Mouse (Mus musculus) cerebellum, adult 9-11 months (tissue): Measurements from ENCODE around the gene Glt8d1.

Experiments used
- DNase-seq: peaks from one replicate; pipeline ENCODE4 v3.0.0; 2022

The Glt8d1 gene

DNA sequence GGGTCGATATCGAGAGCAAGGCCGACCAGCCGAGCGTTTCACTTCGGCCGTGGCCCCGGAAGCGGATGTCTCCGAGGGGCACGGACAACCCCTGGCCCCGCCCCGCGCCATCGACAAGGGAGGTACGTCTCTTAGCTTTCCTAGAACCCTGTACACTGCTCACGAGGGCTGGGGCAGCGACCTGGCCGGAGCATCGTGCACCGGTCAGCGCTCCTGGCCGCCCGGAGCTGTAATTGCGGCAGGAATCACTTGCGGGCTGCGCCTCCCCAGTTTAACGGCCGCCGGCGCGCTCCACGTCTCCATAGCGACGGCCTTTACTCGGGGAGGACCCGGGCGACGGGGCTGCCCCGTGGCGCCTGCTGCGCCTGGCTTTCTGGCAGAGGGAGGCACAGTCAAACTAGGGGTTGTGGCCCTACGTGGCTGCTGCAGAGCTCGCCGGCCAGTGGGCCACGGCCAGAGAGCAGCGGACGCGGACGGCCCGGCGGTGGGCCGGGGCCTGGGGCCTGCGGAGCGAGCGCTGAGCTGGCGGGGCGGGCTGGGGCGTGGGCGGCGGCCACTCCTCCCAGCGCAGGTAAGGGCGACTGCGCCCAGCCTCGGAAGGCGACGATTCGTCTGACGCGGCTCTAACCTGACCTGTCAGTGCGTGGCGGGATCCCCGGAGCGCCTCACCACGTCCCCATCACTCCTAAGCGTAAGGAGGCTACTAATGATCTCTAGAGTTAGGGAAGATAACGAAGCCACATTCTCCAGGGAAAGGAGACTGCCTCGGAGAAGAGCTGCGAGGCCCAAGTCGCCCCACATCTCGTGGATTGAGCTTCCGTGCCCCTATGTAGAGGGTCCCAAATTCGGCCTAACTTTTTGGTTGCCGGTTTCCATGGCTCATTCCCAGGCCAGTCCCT is at the start of gene Glt8d1, which contains the start of gene Spcs1:
Glt8d1 (plus strand) TSS at position 94 of the 899 bp plus-strand sequence.
Spcs1 (minus strand) TSS at position 366 of the 899 bp plus-strand sequence.
- DNase-seq: peak; percentile 85

DNA sequence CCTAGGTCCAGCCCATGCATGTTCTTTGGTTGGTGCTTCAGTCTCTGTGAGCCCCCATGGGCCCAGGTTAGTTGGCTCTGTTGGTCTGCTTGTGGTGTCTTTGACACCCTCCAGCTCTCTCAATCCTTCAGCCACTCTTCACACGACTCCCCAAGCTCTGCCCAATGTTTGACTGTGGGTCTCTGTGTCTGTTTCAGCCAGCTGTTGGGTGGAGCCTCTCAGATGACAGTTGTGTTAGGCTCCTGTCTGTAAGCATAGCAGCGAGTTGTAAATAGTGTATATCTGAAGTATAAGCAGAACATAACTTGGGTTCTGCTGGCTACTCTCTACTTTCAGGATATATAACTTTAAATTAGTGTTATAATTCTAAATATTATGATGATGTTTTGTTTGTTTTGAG is 42.7 kb upstream of the Glt8d1 start:
- DNase-seq: no peak

DNA sequence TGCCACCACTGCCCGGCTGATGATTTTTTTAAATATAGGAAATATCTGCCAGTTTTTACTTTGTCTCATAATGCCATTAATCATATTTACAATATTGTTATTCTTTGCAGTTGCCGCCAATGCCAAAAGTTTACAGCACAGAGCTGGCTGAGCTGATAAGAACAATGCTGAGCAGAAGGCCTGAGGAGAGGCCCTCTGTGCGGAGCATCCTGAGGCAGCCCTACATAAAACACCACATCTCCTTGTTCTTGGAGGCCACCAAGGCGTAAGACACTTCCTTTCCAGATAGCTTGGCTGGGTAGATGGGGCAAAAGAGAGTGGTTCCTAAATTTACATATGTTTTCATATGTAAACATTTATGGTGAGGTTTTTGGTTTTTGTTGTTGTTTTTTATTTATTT is 42.2 kb upstream of the Glt8d1 start:
- no peak for DNase-seq

DNA sequence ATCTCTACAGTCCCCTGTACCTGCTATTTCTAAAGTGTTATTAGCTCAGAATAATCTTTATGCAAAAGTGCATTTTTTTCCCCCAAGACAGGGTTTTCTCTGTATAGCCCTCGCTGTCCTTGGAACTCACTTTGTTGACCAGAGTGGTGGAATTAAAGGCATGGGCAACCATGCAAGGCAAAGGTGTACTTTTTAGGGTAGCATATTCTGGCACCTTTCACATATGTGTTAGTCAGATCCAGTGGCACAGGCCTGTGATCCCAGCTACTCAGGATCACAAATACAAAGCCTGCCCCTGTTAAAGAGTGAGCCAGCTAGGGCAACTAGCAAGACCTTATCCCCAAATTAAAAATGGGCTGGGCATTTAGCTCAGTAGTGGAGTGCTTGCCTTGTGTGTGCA is 40.8 kb upstream of the Glt8d1 start:
- DNase-seq: no peak

DNA sequence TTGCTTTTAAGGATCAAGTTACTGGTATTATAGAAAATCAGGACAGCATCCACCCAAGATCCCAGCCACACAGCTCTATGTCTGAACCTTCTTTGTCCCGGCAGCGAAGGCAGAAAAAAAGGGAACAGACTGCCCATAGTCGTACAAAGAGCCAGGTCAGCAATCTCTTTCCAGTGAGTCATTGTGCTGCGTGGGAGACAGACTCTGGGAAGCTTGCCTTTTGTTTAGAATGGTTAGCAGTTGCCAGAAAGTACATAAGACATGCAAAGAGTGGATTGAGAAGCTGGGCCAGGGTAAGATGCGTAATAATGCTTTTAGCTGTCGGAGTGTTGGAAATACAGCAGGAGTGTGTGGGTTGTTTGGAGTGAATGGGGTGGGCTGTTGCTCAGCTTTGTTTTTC is 27.0 kb upstream of the Glt8d1 start:
- peak; percentile 28 for DNase-seq

DNA sequence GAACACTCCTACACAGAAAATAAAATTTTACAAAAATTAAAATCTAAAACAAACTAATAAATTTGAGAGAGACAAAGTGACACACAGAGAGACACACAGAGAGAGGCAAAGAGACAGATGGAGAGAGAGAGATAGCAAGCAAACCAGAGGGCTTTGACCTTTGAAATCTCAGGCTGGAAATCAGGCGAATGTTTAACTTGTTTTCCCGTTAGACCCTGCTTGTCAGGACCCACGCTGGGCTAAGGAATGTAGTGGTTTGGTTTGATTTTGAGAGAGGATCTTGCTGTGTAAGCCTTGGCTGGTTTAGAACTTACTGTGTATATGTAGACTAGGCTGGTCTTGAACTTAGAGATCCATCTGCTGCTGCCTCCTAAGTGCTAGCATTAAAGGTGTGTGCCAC is 25.0 kb upstream of the Glt8d1 start:
- no peak for DNase-seq

DNA sequence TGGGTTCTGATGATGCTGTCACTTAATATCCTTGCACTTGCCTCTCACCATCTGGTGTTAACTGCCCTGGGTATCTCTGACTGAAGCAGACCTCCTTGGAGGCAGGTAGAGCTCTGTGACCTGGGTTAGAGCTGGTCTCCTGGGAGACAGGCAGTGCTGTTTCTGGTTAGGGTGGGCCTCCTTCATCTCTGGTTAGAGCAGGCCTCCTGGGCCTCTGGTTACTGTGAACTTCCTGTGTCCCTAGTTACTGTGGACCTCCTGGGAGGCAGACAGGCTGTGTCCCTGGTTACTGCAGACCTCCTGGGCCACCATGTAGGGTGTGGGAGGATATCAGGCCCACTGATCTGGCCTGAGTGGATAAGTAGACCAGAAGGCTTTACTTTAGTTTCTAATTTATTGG is 4.8 kb upstream of the Glt8d1 start:
- no peak for DNase-seq

DNA sequence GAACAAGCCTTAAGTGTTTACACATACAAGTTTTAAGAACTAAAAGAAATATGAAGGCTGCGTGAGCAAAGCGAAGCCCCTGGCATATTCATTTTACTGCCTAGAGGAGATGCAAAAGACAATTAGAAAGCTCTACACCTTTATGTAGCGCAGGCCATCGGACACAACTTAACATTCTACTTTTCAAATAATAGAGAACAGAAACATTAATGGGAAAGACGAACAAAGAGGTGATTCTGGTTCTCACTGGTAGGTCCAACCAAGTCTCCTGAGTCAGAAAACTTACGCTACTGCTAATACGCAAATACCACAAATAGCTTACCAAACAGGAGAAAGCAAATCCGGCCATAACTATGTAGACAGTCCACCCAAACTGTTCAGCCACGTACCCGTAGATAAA is 844 bp upstream of the Glt8d1 start:
- DNase-seq: no peak

DNA sequence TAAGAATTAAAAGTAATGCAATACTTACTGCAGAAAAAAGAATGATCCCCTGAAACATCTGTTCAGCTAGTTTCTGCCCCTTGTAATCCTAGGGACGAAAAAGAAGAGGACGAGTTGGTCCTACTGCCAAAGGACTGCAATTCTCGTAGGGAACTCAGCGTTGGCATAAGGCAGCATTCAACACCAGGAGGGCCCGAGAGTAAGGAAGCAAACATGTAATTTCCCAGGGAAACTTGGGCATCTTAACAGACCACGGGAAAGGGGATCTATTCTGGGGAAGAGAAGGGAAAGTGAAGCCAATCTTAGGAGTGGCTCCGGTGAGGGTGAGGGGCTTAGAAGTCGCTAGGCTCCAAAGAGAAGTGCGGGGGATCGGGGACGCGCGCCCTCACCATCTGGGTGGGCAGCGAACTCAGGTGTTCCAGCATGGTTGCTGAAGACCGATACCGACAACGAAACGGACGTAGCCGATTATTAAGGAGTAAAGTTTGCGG is 339 bp upstream of the Glt8d1 start:
- no peak for DNase-seq

DNA sequence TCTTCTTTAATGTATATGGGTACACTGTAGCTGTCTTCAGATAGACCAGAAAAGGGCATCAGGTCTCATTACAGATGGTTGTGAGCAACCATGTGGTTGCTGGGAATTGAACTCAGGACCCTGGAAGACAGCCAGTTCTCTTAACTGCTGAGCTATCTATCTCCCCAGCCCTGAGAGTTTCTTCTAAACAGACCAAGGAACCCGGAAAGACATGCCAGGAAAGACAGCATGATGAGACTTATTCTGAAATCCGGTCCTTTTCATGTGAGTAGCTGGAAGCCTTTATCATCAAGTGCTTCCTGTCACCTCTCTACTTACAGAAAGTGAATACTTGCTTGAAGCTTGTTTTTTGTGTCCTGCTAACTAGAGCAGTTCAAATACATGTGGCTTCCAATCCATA is 3.3 kb downstream of the Glt8d1 start:
- DNase-seq: no peak

DNA sequence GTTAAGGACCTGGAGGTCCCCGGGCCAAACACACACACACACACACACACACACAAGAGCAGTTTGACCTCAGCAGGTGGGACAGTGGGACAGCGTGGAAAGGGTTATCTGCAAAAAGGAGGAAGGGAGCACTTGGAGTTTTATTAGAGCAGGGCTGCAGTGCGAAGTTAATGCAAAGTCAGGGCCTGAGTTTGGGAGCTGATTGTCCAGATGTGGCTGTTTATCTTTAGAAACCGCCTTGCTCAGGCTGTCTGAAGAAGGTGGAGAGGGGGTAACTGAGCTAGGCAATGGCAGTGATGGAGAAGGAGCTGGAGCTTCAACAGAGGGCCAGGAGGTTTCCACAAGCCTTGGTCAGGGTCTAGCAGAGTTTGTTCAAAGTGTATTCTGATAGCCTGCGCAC is 5.6 kb downstream of the Glt8d1 start:
- DNase-seq: no peak

DNA sequence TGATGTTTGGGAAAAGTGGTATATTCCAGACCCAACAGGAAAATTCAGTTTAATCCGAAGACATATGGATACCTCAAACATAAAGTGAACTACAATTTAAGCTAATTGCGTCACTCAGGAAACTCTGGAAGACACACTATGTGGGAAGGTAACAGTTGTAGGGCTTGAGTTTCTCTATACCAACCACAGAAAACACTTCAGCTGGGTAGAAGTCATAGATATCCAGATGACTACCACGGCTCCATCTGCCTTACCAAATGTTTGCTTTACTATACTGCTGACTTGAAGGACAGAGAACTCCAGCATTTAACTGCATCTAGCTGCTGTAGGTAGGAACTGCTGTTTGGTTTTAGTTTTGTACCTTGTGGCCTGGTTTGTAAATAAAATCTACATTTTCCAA is 10.4 kb downstream of the Glt8d1 start:
- no peak for DNase-seq

DNA sequence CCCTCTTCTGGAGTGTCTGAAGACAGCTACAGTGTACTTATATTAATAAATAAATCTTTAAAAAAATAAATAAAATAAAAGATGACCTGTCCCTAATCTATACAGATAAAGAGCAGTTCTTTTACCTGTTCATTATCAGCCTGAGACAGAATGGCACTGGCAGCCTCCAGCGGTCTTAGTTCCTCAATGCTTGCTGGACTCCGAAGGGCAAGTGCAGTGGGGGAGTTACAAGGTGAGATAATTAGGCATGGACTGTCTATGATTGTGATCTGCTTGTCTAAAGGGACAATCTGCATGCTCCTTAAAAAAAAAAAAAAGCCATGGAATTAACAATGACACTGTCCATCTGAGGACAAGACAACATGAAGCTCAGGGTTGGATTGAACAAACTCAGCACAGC is 12.7 kb downstream of the Glt8d1 start:
- DNase-seq: no peak

DNA sequence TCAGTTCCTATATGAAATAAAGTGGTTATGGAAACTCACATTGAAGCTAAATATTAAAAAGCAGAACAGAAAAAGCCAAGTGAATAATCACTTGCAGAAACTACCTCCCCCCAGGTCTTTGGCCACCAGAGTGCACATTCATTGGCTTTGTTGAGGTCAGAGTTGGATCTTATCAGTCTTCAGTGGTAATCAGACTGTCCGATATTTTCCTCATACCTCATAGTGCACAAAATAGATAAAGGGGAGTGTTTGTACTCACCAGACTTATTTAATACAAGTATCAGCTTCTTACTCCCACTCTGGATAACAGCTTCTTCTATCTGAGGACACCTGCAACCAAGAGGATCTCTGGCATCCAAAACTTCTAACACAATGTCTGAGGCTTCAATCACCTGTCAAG is 14.9 kb downstream of the Glt8d1 start:
- no peak for DNase-seq

DNA sequence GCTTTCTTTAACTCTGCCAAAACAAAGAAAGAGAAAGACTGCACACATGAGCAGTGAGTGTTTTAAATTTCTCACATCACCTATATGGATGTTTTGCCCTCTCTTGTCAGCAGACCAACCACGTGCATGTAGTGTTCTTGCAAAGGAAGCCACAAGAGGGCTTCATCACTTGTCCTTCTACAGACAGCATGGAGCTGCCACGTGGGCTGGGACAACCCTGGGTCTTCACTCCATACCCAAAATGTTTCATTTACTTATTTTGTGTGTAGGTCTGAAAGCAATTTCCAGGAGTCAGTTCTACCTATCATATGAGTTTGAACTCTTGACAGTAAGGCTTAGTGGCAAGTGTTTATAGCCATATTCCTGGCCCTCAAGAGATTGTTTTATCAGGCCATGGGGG is 16.7 kb downstream of the Glt8d1 start:
- no peak for DNase-seq

DNA sequence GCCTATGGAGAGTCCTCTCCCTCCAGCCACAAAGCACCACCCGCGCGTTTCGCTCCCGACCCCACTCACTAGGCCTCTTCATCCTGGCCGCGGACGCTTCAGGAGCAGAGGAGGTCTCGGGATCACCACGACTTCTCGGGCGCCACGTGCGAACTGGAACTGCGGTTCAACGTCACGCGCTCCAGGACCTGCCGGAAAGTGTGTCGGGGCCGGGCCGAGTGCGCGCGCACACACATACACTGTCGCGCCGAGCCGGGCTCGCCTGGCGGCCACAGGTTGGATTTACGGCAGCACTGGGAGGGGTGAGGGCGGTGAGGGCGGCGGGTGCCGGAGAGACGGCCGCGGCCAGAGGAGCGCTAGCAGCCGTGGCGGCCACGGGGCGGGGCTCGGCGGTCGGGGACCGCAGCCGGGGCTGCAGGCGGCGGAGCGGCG is 17.7 kb downstream of the Glt8d1 start, which contains the start of the genes Pbrm1 and Gnl3:
Pbrm1 (plus strand) TSS at position 279 of the 432 bp plus-strand sequence.
Gnl3 (minus strand) TSS at position 293 of the 432 bp plus-strand sequence.
- DNase-seq: peak; percentile 97

DNA sequence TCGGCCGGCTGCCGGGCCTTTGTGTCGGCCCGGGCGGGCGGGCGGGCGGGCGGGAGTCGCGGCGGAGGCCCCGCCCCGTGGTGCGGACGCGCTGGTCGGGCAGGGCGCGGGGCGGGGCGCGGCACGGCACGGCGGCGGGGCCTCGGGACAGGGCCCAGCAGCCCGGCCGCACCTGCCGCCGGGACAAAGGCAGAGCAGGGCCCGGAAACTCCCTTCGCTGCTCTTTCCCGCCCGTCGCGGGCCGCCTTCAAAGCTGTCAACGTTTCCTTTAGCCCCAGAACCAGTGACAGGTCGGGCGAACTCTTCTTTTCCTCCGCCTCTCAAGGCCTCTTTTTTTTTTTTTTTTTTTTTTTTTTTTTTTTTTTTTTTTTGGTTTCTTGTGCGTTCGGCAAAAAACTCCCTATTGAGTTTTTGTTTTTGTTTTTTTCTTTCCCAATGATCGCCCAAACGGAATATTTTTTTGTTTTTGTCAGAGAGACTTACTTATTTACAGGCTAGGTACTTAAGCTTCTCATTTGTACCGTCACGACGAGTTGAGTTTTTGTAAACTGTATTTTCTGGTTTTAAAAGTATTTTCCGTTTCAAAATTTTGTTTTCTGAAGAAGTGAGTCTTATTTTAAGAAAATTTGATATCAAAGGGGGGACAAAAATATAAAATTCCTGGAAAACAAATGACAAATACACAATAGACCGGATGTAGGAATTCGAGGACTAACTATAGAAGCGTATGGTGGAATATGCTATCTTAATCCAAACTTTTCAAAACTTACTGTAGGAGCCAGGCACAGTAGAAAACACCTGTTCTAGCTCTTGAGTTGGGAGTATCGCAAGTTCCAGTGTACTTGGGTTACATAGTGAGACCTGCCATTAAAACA is 18.4 kb downstream of the Glt8d1 start:
- no peak for DNase-seq

DNA sequence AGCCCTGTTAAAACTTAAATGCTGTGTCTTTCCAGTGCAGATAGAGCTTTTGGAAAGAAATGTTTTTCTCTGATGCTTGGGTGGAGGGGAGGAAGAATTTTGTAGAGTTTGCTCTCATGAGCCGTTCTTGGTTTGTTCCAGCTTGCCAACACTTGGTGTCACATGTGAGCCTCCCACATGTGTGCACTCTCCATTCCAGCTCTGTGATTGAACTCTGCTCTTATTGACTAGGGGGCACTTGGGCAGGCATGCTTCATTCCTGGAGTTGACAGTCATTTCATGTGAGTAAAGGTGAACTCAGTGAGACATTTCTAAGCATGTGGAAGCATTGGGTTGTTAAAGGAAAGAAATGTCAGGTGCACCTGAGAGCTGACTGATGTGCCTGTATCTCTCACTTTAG is 21.4 kb downstream of the Glt8d1 start:
- no peak for DNase-seq

DNA sequence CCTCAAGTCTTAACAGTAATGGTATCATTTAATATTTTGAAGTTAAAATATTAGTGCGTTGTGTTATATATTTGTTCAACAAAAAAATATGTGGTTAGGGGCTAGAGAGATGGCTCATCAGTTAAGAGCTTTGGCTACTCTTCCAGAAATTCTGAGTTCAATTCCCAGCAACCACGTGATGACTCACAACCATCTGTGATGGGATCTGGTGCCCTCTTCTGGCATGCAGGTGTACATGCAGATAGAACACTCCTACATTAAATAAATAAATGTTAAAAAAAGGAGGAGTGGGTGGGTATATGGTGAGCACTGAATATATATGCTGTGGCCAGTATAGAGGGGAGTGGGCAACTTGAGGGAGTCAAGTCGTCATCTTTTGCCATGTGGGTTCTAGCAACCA is 24.6 kb downstream of the Glt8d1 start:
- no peak for DNase-seq

DNA sequence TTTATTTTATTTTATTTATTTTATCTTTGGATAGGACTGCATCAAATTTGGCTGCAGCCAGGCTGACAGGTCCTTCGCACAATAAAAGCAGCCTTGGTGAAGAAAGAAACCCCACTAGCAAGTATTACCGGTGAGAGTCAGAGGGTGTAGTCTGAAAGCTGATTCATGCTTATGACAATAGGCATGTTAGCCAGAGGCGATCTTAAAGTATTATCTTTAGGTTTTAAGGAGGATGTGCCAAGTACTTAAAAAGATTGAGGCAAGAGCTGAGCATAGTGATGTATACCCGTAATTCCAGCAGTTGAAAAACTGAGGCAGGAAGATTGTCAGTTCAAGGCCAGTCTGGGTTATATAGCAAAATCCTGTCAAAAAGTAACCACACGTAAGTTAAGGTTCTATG is 44.1 kb downstream of the Glt8d1 start:
- DNase-seq: no peak

DNA sequence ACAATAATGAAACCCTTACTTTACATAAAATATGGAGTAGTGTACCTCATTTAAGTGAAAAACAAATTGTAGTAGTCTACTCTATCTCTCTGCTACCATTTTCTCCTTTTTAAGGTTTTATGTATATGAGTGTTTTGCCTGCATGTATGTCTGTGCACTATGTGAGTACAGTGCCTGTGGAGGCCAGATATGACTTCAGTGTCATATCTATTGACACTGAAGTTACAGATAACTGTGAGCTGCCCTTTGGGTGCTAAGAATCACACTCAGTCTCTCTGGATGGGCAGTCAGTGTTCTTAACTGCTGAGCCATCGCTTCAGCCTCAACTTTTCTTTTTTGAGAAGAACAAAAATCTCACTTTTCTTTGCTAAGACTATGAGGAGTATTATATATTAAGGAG is 44.6 kb downstream of the Glt8d1 start:
- no peak for DNase-seq
